Mouse (Mus musculus) cortical plate, adult 2 months (tissue): ENCODE data around the gene Atp5g1.
"Not testable (repeated sequence)": the region's sequence is repeated elsewhere in the genome, so short reads cannot be mapped to it uniquely, and the experiment has no call there.

Experiments
- CTCF ChIP-seq: fragments of 200-500 bp; IDR thresholded peaks from 2 replicates; pipeline ENCODE4 v1.5.1; 2011; ENCODE audit warnings: mild to moderate bottlenecking, control low read depth, low read length; ENCODE audit not compliant: insufficient read depth; ENCODE audit errors: extremely low read depth
- POLR2A ChIP-seq: fragments of 200-500 bp; IDR thresholded peaks from 2 replicates; pipeline ENCODE4 v1.6.1; 2011; ENCODE audit warnings: mild to moderate bottlenecking, low read length, control low read depth; ENCODE audit not compliant: insufficient read depth; ENCODE audit errors: extremely low read depth

- not testable (repeated sequence) for TF ChIP-seq CTCF, POLR2A
Observed at GRCm38 (mm10) chr11:96122806-96123205, 47.3 kb upstream of the Atp5g1 start.
